Mouse (Mus musculus): ENCODE measurements around the gene Sh2b3.

DNA sequence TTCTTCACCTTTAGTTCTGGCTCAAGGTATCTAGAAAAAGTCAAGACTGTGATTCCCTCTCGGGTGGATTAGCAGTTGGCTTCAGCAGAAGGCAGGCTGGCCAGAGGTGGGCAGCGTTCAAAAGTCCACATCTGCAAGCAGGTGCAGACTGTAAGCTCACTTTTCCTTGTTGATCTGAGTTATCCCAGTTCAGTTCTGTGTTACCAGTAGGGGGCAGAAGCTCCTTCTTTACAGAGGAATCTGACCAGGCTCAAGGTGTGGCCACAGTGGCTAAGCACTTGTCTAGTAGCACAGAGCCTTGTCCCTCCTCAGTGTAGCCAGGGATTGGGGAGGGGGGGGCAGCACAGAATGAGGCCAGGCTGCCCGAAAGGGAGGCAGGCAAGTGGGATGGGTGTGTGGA is 22.4 kb downstream of the Sh2b3 start:
- TF ChIP-seq CTCF (IDR thresholded peaks at IDR 0.05; ENCODE audit: low read depth) (peak; percentile 72), EP300 (IDR thresholded peaks at IDR 0.05; ENCODE audit: low read depth) (no peak)
